Mouse (Mus musculus) embryonic facial prominence, embryonic 11.5 days (tissue): Measurements from ENCODE around the gene Jam3. TPM values are rescaled to one million over a fixed set of nuclear protein-coding genes. Genes with fewer than 3 reads are reported as not detected.
A peak's percentile ranks its signal among the peaks of the same experiment; 100 is the strongest.

Source experiments
- ATAC-seq: fragments of 200-750 bp; cut with Nextera tagmentation; replicated peaks from 2 replicates; pipeline ENCODE4 v1.8.0; 2017; ENCODE audit warnings: low read depth; ENCODE audit not compliant: insufficient number of reproducible peaks, low FRiP score, low TSS enrichment
- DNase-seq: peaks from one replicate; pipeline ENCODE4 v3.0.0-alpha.2; 2015; ENCODE audit warnings: low spot score
- H3K27ac ChIP-seq: fragments of 300-500 bp; sonication (generic); replicated peaks from 2 replicates; pipeline ENCODE4 v1.5.1; 2014; ENCODE audit warnings: mild to moderate bottlenecking, low read depth, low read length, control low read depth
- H3K27me3 ChIP-seq: fragments of 300-500 bp; sonication (generic); 2 replicates; pipeline ENCODE4 v1.6.1; 2014; ENCODE audit warnings: mild to moderate bottlenecking, low read length, moderate library complexity, mixed read lengths; ENCODE audit not compliant: control insufficient read depth, insufficient read depth
- H3K36me3 ChIP-seq: fragments of 300-500 bp; sonication (generic); replicated peaks from 2 replicates; pipeline ENCODE4 v1.6.1; 2014; ENCODE audit warnings: low read depth, mild to moderate bottlenecking, low read length, moderate library complexity, mixed read lengths; ENCODE audit not compliant: control insufficient read depth, insufficient read depth
- H3K4me1 ChIP-seq: fragments of 300-500 bp; sonication (generic); 2 replicates; pipeline ENCODE4 v1.6.1; 2014; ENCODE audit warnings: low read length, mixed read lengths; ENCODE audit not compliant: control insufficient read depth, insufficient read depth
- H3K4me2 ChIP-seq: fragments of 300-500 bp; sonication (generic); 2 replicates; pipeline ENCODE4 v1.6.1; 2014; ENCODE audit warnings: low read depth, mild to moderate bottlenecking, control low read depth, low read length, moderate library complexity
- H3K4me3 ChIP-seq: fragments of 300-500 bp; sonication (generic); 2 replicates; pipeline ENCODE4 v1.5.1; 2014; ENCODE audit warnings: low read depth, low read length, control low read depth
- H3K9ac ChIP-seq: fragments of 300-500 bp; sonication (generic); replicated peaks from 2 replicates; pipeline ENCODE4 v1.6.1; 2014; ENCODE audit warnings: mild to moderate bottlenecking, control low read depth, low read length
- H3K9me3 ChIP-seq: fragments of 300-500 bp; sonication (generic); replicated peaks from 2 replicates; pipeline ENCODE4 v1.6.1; 2016; ENCODE audit warnings: mild to moderate bottlenecking, low read length, inconsistent platforms, mixed read lengths; ENCODE audit not compliant: control insufficient read depth
- WGBS: fragments of 180-500 bp; shearing (Covaris S2); extraction: QIAGEN DNeasy Blood & Tissue Kit; methylation state at CpG from one replicate; pipeline ENCODE4 v1.1.7; 2014; 5-methylcytosine and 5-hydroxymethylcytosine counted together
- polyA plus RNA-seq: library from polyadenylated mRNA; unstranded; fragments of >200 nt; fragmentation: Nextera tagmentation; extraction: Ambion mirVana; gene quantifications from 2 replicates; pipeline ENCODE4 v1.2.1, GENCODE M21; 2014

Gene Jam3
- polyA plus RNA-seq, 1 experiment from 2014 or later: 124 TPM

DNA sequence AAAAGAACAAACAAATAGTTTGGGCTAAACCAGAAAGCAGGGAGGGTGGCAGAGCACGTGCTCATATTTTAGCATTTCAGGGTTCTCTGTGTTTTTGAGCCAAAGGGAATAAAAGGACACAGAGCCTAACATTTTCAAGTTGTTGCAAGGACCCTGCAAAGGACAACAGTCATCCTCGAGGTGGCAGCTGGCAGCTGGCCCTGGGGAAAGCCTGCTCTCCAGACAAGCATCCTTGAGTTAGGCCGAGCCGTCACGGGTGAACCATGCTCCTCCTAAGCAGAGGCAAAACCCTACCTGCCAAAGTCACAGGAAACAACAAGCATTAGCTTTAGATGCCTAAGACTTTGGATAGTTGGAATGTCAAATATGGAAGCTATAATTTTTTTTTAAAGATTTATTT is 10.2 kb downstream of the Jam3 start:
- DNase-seq (no peak), ATAC-seq (no peak)
- Histone ChIP-seq H3K4me1 (no peaks in the 10 kb centered on the region), H3K4me3 (no peak overlapping the region), H3K36me3 (no peaks in the 10 kb centered on the region; the same call in 1 of the 2 replicates), H3K9ac (no peak overlapping the region), H3K27ac (no peak overlapping the region), H3K9me3 (no peaks in the 10 kb centered on the region), H3K4me2 (no peak overlapping the region), H3K27me3 (no peaks in the 10 kb centered on the region)
- WGBS: 82% methylated on average over 5 of the region's 5 CpGs

DNA sequence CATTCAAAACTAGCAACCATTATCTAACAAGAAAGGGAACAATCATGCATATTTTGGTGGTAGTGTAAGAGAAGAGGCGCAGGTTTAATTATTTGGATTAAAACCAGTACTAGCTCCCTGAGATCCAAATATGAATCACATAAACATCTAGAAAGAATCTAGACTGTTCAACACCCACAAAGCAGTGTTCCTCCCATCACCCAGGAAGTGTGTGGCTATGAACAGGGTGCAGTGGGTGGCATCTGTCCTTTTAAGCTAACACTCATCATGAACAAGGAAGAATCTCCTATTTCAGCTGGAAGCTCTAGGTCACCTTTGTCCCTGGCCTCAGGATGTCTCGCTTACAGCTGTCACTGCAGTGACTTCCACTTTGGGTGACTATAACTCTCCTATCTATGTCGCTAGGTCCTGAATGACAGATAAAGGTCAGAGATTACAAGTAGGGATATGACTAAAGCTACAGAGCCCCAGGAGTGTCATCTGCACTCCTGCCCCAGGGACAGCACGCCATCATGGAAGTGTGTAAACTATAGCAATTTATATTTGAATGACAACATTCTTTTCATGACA is 10.9 kb downstream of the Jam3 start:
- no peaks in the 10 kb centered on the region; the same call in 1 of the 2 replicates for H3K36me3 ChIP-seq
- H3K27me3 ChIP-seq: no peaks in the 10 kb centered on the region
- WGBS: 89% methylated on average over 4 of the region's 4 CpGs
- no peaks in the 10 kb centered on the region for H3K9me3 ChIP-seq
- H3K4me3 ChIP-seq: no peak overlapping the region
- H3K4me1 ChIP-seq: no peaks in the 10 kb centered on the region
- ATAC-seq (no peak), DNase-seq (no peak)
- no peak overlapping the region for H3K4me2 ChIP-seq
- no peak overlapping the region for H3K9ac ChIP-seq
- no peak overlapping the region for H3K27ac ChIP-seq

DNA sequence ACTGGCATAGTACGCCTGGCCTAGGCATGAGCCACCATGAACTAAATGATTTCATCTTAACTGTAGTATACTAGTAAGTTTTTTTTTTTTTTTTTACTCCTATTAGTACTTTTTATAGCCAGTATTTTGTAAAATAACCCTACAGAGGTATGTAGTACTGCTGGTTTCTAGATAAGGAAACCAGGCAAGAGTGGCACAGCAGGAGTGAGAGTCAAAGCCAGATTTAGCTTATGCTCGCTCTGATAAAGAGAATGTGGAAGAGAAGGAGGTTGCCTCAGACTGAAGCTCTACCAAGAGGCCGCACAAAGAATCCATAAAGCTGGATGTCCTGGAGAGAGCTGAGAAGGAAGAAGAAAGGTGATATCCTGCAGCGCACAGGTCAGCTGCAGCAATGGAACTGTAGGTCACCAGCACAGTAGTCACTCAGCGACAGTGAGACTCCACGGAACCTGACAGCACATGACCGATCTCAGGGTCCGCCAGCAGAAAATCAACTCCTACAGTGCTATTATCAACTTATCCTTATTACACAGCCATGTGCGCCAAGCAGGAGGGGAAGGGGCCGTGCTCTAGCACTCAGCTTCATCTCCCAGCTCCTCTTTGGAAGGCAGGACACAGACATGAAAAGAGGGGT is 14.7 kb downstream of the Jam3 start:
- no peak overlapping the region for H3K4me3 ChIP-seq
- H3K4me2 ChIP-seq: no peak overlapping the region
- no peaks in the 10 kb centered on the region for H3K4me1 ChIP-seq
- no peaks in the 10 kb centered on the region for H3K9me3 ChIP-seq
- WGBS: 97% methylated on average over 10 of the region's 10 CpGs
- H3K27ac ChIP-seq: no peak overlapping the region
- H3K9ac ChIP-seq: no peak overlapping the region
- H3K36me3 ChIP-seq: no peaks in the 10 kb centered on the region; the same call in 1 of the 2 replicates
- ATAC-seq (no peak), DNase-seq (no peak)
- no peaks in the 10 kb centered on the region for H3K27me3 ChIP-seq

GRCm38 (mm10) chr9:27136651-27137050 is 18.6 kb downstream of the Jam3 start:
- no peak overlapping the region for H3K4me2 ChIP-seq
- no peaks in the 10 kb centered on the region for H3K36me3 ChIP-seq
- H3K9ac ChIP-seq: no peak overlapping the region
- no peak for ATAC-seq
- H3K27me3 ChIP-seq: no peaks in the 10 kb centered on the region
- H3K27ac ChIP-seq: no peak overlapping the region
- no peaks in the 10 kb centered on the region for H3K4me1 ChIP-seq
- no peak overlapping the region for H3K4me3 ChIP-seq
- no peaks in the 10 kb centered on the region for H3K9me3 ChIP-seq
- no peak for DNase-seq
- 91% methylated on average over 8 of the region's 8 CpGs for WGBS

- Histone ChIP-seq H3K9me3 (no peaks in the 10 kb centered on the region), H3K4me1 (no peaks in the 10 kb centered on the region), H3K9ac (no peak overlapping the region), H3K27me3 (no peaks in the 10 kb centered on the region), H3K27ac (no peak overlapping the region), H3K4me3 (no peak overlapping the region), H3K36me3 (no peaks in the 10 kb centered on the region), H3K4me2 (no peak overlapping the region)
- 90% methylated on average over 7 of the region's 7 CpGs for WGBS
- ATAC-seq (no peak), DNase-seq (no peak)
These were observed 19.8 kb downstream of the Jam3 start for GRCm38 (mm10) chr9:27135372-27135771.

GRCm38 (mm10) chr9:27134410-27134809 is 20.8 kb downstream of the Jam3 start:
- DNase-seq (peak; percentile 66), ATAC-seq (no peak)
- H3K4me2 ChIP-seq: no peak overlapping the region
- no peak overlapping the region for H3K9ac ChIP-seq
- H3K27ac ChIP-seq: no peak overlapping the region
- no peaks in the 10 kb centered on the region for H3K36me3 ChIP-seq
- no peaks in the 10 kb centered on the region for H3K27me3 ChIP-seq
- 81% methylated on average over 1 of the region's 1 CpGs for WGBS
- H3K4me1 ChIP-seq: no peaks in the 10 kb centered on the region
- no peaks in the 10 kb centered on the region for H3K9me3 ChIP-seq
- H3K4me3 ChIP-seq: no peak overlapping the region

GRCm38 (mm10) chr9:27128629-27129028 is 26.6 kb downstream of the Jam3 start:
- H3K9me3 ChIP-seq: no peaks in the 10 kb centered on the region
- no peak overlapping the region for H3K4me3 ChIP-seq
- DNase-seq (no peak), ATAC-seq (no peak)
- no peak overlapping the region for H3K9ac ChIP-seq
- WGBS: 87% methylated on average over 4 of the region's 4 CpGs
- no peak overlapping the region for H3K27ac ChIP-seq
- H3K36me3 ChIP-seq: no peaks in the 10 kb centered on the region
- no peaks in the 10 kb centered on the region for H3K4me1 ChIP-seq
- H3K27me3 ChIP-seq: no peaks in the 10 kb centered on the region
- no peak overlapping the region for H3K4me2 ChIP-seq

- H3K9me3 ChIP-seq: no peaks in the 10 kb centered on the region
- no peak overlapping the region for H3K4me2 ChIP-seq
- ATAC-seq: no peak
These were observed 28.7 kb downstream of the Jam3 start for GRCm38 (mm10) chr9:27126543-27126942.

More at GRCm38 (mm10) chr9:27126543-27126942, 28.7 kb downstream of the Jam3 start:
- Histone ChIP-seq H3K27ac (no peak overlapping the region), H3K4me3 (no peak overlapping the region), H3K36me3 (no peaks in the 10 kb centered on the region), H3K9ac (no peak overlapping the region), H3K4me1 (no peaks in the 10 kb centered on the region), H3K27me3 (no peaks in the 10 kb centered on the region)
- WGBS: 80% methylated on average over 6 of the region's 6 CpGs
- no peak for DNase-seq
